Mouse (Mus musculus) stomach, postnatal 0 days (tissue): ENCODE measurements around the gene BC004004.
"Not testable (repeated sequence)": the region's sequence is repeated elsewhere in the genome, so short reads cannot be mapped to it uniquely, and the experiment has no call there.

Experiments used
- CTCF ChIP-seq: IDR thresholded peaks from 2 replicates; pipeline ENCODE4 v1.5.1; 2016; ENCODE audit warnings: antibody characterized with exemption, low read depth, mild to moderate bottlenecking, moderate library complexity
- EP300 ChIP-seq: optimal IDR thresholded peaks from 2 replicates; pipeline ENCODE3; 2016; ENCODE audit warnings: antibody characterized with exemption

DNA sequence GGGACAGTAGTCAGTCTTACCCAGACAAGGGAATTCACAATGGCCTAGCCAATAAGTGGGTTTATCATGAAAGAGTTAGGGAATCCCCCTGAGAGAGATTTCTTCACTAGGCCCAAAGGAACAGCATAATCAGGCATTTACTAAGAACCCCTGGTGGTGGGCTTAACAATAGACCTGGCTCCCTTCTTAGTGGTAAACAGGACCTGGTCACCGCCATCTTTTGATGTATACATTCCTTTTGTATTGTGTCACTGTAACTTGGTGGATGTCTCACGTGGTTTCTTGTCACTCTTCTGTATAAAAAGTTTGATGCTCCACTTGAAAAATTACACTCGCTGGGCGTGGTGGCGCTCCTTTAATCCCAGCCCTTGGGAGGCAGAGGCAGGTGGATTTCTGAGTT lies 82.5 kb downstream of the BC004004 start:
- not testable (repeated sequence) for TF ChIP-seq CTCF, EP300
